Mouse (Mus musculus) gastrocnemius, adult 8-10 months (tissue): Measurements from ENCODE around the gene Nptn. TPM values are rescaled to one million over a fixed set of nuclear protein-coding genes. Genes with fewer than 3 reads are reported as not detected.

Experiments used
- DNase-seq, 2 experiments: peaks; one replicate each; pipeline ENCODE4 v3.0.0; 2022; ENCODE audit warnings: low spot score in 2 of 2
- total RNA-seq, 4 experiments: library from RNA; stranded (reverse); gene quantifications; 2 replicates each; pipeline ENCODE4 v1.2.4; 2022

Gene Nptn
- 100 to 1,000 TPM in 2 of 4 experiments, 10 to 100 TPM in 2; 90.1 to 125 (median 108) TPM for total RNA-seq

DNA sequence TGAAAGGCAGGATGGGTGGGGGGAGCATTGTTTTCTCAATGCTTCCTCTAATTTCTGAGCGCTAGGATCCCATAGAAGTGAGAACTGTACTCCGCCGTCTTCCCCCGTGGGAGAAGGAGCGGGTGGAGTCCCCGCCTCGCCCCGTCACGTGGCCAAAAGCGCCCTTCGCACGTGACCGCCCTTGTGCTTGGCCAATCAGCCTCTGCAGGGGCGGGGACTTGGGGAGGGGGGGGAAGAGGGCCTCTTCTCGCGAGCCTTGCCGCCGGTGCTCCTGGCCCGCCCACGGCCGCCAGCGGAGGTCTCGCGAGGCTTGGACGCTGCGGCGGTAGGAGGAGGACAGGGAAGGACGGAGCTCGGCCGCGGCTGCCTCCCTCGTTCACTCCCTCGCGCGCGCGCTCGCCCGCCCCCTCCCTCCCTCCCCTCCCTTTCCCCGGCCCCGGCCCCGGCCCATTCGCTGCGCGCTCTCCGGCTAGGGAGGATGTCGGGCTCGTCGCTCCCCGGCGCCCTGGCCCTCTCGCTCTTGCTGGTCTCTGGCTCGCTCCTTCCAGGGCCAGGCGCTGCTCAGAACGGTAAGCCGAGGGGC is at the start of gene Nptn:
TSS of gene Nptn (plus strand) at position 283 of the 583 bp plus-strand sequence.
- DNase-seq: peak; percentile 95 to 97

DNA sequence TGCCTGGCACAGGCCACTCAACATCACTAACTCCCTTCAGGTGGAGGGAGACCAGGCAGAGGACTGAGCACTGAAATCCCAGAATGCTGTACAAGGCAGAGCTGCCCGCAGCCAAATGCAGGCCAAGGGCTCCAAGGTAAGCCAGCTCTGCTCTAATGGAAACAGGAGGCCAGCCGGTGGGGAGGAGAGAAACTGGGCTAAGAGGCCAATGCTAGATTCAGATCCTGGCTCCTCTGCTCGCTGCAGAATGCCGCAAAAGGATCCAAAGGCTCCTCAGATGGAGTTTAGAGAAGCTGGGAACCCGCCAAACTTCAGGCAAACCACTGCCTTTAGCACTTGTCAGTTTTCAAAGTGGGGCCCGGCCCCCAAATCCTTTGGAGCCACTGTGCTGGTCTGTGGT is 48.7 kb upstream of the Nptn start:
- no peak for DNase-seq

DNA sequence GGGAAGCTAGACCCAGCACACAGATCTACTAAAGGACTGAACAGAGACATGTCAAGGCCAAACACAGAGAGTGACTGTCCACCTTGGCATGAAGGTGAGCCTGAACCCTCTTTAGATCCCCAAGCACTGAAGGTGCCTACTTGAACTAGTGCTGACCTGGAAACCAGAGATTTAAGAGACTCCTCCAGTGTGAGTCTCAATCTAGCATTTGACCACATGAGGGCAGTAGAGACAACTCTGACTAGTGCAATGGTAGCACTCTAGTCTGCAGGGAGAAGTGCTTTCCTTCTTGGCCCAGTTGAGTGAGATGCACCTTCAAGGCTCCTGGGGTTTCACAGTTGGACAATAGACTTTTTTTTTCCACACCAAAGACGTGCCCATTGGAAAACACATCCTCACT is 47.3 kb upstream of the Nptn start:
- no peak for DNase-seq

DNA sequence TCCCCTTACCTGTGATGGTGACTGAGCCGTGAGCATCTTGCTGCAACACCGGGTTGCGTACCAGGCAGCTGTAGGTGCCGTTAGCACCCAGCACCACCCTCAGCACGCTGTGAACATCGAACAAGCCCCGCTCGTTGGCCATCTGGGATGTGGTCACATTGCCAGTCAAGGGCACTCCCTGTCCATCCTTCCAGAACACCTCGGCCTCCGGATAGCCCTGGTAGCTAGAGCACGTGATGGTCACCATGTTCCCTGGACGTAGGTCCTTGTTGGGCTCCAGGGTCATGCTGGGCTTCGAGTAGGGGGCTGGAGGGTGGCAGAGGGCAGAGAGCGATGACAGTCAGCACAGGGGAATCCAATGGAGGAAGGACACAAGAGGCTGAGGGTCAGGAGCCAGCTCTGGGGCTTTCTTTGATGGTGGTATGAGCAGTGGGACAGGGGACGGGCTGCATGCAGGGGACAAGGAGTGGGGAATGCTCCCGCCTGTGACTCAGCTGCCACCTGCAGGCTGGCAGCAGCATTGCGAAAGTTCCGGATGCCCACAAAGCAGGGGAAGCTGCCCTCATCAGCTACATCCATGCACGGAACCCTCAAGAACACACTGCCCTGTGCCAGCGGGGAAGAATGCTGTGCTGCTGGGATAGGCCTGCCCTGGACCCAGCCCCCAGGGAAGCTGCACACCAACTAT is 46.4 kb upstream of the Nptn start:
- no peak for DNase-seq

DNA sequence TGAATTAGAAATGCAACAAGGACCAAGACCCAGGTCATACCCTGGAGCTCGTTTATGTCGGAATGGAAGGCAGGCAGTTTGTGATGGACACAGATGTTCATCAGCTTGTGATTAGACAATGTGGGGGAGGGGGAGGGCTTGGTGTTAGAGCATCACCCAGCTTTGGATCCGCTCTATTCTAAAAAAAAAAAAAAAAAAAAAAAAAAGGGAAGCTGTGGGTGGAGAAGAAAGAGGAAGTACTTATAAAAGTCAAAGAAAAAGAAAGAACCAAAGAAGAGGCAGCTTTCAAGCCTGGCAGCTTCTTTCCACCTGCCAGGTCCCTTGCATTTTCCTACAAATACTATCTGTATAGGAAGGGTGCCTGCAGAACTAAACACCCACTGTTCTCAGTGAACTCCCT is 44.3 kb upstream of the Nptn start:
- DNase-seq: no peak

DNA sequence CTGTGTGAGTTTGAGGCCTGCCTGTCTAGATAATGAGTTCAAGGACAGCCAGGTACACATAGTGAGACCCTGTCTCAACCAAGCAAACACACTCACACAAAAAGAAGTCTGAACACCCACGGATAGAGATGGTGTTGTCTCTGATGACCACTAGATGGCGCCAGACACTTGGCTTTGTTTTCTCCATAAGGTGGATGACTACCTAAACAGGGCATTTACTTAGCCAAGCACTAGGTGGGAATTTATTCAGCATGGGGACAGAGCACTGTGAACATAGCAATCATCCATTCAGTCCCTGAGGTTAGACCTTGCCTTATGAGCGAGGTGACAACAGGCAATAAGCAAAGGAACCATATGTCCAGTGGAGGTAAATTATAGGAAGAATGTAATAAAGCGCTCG is 42.2 kb upstream of the Nptn start:
- no peak for DNase-seq

DNA sequence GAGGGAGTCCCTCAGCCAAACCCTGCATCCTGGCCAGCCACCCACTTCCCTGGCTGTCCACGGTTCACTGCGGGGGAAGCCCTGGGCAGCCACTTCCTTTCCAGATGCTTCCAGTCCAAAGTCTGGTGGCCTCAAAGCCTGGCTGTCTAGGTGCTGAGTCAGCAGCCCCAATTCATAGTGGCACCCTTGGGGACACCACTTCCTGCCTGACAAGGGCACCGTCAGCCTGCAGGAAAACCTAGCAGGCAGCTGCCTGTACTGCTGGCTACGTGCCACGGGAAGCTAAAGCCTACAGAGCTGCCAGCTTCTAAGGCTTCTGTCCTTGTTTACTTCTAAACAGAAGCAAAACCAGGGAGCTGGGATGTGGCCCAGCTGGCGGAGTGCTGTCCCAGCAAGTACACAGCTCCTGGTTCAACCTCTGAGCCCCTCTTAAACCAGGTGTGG is 40.1 kb upstream of the Nptn start:
- DNase-seq: peak; percentile 60 to 70

DNA sequence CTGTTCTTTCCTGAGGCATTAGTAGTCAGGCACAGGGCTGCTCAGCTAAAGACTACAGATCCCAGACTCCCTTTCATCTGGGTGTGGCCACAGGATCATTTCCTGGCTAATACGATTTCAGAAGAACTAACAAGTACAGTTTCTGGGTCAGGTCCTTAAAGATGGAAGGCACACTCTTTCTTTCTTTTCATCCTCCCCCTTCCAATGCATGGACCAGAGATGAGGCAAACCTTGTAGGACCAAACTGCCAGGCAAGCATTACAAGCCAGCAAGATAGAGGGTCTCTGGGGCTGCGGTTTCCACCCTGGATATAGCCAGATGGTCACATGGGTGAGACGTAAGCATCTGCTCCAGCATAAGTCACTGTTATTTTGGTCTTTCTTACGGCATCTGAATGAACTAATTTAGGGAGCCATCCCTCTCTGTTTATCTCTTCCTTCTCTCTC is 37.1 kb upstream of the Nptn start:
- DNase-seq: no peak

DNA sequence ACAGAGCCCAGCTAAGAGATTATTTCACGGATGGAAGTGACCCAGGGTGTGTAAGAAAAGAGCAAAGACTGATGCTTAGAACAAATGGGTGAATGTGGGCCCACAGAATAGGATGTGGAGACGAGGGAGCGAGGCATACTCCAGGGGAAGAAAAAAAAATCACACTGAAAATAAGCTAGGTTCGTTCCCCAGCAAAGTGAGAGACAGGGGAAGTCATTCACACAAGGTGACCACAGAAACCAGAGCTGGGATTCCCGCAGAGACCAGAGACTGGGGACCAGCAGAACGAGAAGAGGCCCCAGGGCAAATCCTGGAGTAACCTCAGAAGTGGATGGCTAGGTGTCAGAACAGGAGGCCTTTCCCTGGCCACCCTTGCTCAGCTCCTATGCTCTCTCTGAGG is 36.6 kb upstream of the Nptn start:
- no peak for DNase-seq

DNA sequence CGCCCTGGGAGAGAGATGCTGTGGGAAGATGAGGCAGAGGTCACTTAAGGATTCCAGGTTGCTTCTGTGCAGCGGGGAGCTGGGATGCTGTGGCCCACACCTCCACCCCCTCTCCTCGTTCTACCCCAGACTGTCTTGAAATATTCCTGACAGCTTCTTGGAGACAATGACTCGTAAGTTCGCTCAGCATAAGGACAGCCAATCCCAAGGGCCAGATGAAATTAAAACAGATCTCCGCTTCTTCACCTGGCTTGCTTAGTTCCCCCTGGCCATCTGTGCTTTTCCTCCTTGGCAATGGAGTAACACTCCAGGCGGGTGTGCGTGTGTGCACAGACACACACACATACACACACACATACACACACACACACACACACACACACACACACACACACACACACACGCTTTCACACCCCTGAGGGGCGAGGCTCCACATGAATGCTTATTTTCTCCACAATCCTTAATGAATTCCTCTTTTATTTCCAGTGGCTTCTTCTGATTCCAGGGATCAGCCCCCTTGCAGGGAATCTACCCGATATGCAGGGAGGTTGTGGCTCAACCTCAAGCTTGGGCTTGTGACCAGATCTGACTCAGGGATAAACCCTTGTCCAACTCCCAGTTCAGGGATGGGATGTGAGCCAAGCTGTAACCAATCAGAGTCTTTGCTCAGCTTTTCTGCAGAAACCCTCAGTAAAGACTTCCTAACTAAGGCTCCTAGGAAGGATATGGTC is 35.2 kb upstream of the Nptn start:
- DNase-seq: peak; percentile 36 to 43

DNA sequence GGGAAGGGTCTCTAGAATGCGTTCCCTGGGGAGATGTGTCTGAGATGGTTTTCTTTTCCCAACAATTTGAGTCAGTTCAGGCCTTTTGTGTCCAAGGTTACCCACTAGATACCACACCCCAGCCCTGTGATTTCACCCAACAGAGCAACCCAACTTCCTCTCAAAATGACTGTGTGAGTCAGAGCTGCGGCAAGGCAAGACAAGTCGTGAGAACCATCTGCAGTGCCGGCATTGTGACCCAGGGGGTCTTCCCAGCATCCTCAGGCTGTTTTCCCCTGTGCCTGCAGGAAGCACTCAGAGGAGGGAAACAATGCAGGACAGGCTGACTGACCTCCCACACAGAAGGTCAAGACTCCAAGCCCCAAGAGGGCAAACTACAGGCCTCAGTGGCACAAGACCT is 33.1 kb upstream of the Nptn start:
- DNase-seq: no peak

DNA sequence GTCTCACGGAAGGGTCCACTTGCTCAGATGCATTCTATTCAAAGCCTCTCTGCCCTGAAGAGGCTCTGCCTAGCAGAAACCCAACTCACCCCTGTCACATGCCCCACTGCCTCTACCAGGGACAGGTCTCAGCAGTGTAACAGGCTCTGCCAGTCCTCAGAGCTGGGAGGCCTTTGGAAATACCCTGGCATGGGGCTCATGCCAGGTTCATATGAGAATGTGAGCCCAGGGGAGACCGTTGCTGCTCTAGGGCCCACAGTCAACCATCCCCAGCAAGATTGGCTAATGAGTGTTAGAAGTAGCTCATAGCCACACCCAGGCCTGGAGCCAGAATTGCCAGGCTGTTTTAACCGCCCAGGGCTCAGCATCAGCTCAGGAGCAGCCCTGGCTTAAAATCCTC is 32.3 kb upstream of the Nptn start:
- peak in 1 of 2 experiments; percentile 55 for DNase-seq

DNA sequence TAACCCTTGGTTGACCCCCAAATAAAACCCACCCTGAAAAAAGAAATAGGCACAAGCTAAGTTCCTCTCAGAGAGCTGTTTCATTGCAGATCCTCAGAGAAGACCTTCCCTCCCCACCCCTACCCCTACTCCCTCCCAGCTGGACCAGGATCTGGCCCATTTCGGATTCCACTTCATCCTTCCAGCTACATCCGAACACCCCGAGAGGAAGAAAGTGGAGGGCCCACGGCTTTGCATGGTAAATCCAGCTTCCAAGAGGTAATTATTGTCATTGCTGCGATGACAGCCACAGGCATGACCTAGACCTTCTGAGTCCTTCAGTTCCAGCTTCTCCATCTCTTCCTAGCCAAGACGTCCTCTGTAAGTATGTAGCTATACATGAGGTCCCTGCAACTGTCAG is 31.1 kb upstream of the Nptn start:
- no peak for DNase-seq

DNA sequence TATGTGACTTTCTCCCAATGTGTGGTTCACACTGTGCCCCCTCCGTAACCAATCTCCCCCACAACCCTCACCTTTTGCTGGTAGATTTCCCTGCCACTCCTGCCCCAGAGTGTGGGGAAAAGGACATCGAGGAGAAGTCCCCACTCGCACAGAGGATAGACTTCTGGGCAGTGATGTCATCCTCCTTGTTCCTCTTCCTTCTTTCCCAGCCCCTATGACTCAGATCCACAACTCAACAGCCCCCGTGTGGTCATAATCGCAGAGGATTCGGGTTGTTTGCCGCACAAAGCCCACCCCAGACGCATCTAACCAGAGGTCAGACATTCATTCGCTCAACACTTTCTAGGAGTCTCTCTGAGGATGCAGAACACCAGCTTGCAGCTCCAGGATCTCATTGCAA is 30.0 kb upstream of the Nptn start:
- DNase-seq: no peak

DNA sequence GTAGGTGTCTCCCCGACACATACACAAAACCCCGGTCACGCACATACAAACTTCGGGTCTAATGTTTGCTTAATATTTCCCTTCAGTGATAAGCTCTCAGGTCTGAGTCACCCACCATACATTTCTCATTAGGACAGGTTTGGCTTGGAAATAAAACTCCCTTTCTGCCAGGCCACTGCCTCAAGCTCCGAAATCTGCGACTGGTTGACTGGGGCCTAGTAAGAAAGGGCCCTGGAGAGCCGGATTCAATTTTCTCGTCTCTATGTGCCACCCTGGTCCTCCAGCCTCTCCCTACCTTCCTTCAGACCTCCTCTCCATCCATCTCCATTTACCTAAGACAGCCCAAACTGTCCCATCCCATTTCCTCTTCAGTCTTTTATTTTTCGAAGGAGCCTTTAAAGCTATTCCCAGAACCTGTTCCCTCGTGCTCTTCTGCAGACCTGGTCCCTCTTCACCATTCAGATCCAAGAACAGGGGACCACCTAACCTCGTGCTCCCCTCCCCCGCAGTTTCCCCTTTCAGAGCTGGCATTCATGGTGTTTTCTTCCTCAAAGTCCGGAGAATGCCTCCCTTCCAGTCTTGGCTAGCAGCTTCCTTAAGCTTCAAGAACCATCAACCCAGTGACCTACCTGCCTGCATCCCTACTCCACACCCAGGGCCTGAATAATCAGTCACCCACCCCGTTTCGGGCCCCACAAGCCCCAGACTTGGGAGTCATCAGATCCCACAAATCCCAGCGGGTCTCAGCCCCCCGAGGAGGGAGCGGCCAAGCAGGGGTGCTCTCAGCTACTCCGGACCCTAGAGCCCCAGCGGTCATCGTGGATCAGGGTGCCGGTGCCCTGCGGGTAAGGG is 27.8 kb upstream of the Nptn start:
- DNase-seq: no peak

DNA sequence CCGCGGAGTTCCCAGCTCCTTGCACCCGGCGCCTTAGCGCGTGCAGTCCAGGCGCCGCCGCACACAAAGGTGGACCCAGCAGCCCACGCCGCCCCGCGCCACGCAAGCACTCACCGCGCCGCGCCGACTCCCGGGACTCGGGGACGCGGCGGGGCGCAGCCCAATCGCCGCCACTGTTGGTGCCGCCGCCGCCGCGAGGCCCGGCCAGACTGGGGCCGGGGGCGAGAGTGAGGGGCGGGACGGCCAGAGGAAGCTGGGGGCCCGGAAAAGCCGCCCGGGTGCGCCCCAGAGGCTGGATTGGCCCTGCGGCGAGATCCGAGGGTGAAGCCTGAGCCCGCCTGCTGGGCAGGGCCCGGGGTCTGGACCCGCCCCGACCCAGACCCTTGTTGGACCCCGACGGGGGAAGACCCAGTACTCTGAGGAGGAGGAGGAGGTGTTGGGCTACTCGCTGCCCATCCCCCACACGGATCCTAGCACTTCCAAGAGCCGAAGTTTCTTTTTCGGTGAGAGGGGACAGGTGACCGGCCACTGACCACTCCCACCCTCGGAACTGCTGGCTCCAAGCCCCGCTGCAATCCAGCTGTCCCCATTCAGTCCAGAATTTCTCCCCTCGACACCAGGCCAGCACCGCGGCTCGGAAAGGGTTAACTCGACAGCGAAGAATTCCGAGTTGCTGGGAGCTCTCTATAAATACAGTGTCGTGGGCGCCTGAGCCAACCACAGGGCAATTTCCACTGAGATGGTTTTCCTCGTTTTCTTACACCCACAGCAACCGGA is 26.9 kb upstream of the Nptn start, which contains the start of gene Cd276:
TSS of gene Cd276 (minus strand) at position 530 of the 777 bp plus-strand sequence.
- peak; percentile 55 to 57 for DNase-seq

DNA sequence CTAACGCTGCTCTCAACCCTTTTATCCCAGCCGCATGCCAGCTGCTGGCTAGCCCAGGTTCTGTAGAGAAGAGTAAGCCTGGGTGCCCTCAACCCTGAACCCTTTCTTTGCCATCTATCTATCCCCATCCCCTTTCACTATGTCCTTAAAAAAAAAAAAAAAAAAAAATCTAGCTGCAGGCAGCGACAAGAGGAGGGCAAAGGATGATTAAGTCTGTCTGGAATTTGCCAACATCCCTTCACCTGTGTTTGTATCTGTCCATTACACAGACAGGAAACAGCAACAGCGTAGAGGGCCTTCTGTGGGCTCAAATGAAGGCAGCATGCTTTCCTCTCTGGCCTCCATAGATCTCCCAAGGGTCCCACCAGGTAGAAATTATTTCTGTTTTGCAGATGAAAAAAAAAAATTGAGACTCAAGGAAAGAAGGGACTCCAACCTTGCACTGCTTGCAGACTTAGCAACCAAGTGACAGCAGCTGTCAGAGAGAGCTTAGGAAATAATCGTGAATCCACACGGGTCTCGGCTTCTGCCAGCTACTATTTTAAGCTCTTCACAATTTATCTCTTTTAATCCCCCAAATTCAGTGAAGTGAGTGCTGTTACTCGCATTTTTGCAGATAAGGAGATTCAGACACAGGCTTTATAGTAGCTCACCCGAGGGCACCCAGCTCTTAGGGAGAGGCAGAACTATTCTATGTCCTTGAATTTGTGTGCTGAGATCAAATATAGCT is 26.2 kb upstream of the Nptn start:
- no peak for DNase-seq

DNA sequence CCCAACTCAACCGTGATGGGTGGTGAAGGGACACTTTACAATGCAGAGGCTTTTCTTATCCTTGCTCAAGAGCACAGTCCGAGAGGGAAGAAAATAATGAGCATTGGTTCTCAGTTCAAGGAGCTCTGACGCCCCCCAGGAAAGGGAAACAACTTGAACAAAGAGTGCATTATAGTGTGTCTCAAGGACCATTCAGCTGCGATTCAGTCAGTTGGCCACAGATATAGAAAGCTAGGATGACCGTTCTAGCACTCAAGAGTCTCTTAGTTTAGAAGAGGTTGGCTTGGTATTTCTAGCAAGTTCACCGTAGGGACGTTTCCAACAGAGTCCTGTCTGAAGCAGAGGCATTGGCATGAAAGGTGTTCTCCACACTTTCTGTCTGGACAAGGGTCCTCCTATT is 25.4 kb upstream of the Nptn start:
- no peak for DNase-seq

DNA sequence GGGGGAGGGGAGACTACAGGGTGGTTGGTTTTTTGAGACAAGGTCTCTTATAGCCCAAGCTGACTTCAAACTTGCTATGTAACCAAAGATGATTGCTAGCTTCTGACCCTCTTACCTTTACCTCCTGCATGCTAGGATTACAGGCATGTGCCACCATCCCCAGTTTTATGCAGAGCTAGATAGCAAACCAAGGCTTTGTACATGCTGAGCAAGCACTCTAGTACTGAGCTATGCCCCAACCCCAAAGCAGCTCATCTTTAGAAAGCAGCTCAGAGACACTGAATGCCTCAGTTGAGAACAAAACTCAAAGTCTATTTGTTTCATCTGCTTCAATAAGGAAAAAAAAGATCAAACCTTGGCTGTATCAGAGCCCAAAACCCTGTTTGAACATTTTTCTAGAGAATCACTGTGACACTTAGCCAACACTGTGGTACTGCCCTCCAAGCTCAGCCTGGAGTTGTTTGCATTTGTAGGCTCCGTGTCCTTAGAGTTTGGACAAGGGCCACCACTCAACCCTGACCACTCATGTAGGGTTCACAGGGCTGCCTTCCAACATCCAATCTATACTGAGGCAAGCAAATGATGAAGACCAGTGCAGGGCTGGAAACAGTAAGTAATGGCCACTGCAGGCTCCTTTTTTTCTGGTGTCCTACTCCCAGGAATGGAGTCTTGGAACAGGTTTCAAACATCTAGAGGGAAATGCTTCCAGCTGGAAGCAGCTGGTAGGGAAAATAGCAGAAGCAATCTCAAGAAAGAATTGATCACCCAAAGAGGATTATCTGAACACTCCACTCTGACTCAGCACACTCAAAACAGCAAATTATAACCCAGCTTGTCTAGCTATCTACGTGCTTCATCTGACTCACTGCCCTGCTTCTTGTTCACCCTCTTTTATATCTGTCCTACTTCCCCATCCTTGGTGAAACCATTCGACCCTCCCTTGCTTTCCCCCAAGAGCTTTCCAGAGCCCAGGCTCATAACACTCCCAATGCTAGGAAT is 24.3 kb upstream of the Nptn start:
- no peak for DNase-seq
